Mouse (Mus musculus) liver, embryonic 15.5 days (tissue): ENCODE results near the gene Stpg1. TPM values are rescaled to one million over a fixed set of nuclear protein-coding genes. Genes with fewer than 3 reads are reported as not detected.

ENCODE experiments used
- ATAC-seq: fragments of 200-750 bp; cut with Nextera tagmentation; 2 replicates; pipeline ENCODE4 v1.8.0; 2017; ENCODE audit warnings: moderate number of reproducible peaks, mild to moderate bottlenecking, moderate library complexity; ENCODE audit not compliant: insufficient read depth
- H3K27ac ChIP-seq: fragments of 300-500 bp; sonication (generic); replicated peaks from 2 replicates; pipeline ENCODE4 v1.5.1; 2015; ENCODE audit warnings: mild to moderate bottlenecking, inconsistent platforms
- H3K27me3 ChIP-seq: fragments of 300-500 bp; sonication (generic); 2 replicates; pipeline ENCODE4 v1.6.1; 2015; ENCODE audit warnings: mild to moderate bottlenecking, inconsistent platforms
- H3K36me3 ChIP-seq: fragments of 300-500 bp; sonication (generic); replicated peaks from 2 replicates; pipeline ENCODE4 v1.6.1; 2015; ENCODE audit warnings: moderate library complexity, mild to moderate bottlenecking, inconsistent platforms
- H3K4me1 ChIP-seq: fragments of 300-500 bp; sonication (generic); replicated peaks from 2 replicates; pipeline ENCODE4 v1.6.1; 2015; ENCODE audit warnings: inconsistent platforms
- H3K4me2 ChIP-seq: fragments of 300-500 bp; sonication (generic); 2 replicates; pipeline ENCODE4 v1.6.1; 2015; ENCODE audit warnings: moderate library complexity, mild to moderate bottlenecking, inconsistent platforms
- H3K4me3 ChIP-seq: fragments of 300-500 bp; sonication (generic); replicated peaks from 2 replicates; pipeline ENCODE4 v1.5.1; 2015; ENCODE audit warnings: mild to moderate bottlenecking, inconsistent platforms
- H3K9ac ChIP-seq: fragments of 300-500 bp; sonication (generic); 2 replicates; pipeline ENCODE4 v1.6.1; 2015; ENCODE audit warnings: moderate library complexity, mild to moderate bottlenecking, inconsistent platforms
- H3K9me3 ChIP-seq: fragments of 300-500 bp; sonication (generic); replicated peaks from 2 replicates; pipeline ENCODE4 v1.6.1; 2016; ENCODE audit warnings: inconsistent platforms
- WGBS: fragments of 180-500 bp; shearing (Covaris S2); methylation state at CpG from one replicate; pipeline ENCODE4 v1.1.7; 2015; ENCODE audit warnings: mixed read lengths; ENCODE audit not compliant: insufficient replicate concordance; 5-methylcytosine and 5-hydroxymethylcytosine counted together
- polyA plus RNA-seq: library from polyadenylated mRNA; unstranded; fragments of >200 nt; fragmentation: Nextera tagmentation; extraction: Ambion mirVana; gene quantifications from 2 replicates; pipeline ENCODE4 v1.2.1, GENCODE M21; 2015

Stpg1 gene
- polyA plus RNA-seq, 1 experiment from 2014 or later, result not detected

- no peak overlapping the region for H3K9ac ChIP-seq
- peaks cover 7% of the 10 kb centered on the region for H3K4me1 ChIP-seq
- WGBS, result 33% methylated on average over 9 of the region's 9 CpGs
- H3K36me3 ChIP-seq, result no peaks in the 10 kb centered on the region
- no peak overlapping the region for H3K4me2 ChIP-seq
- H3K27me3 ChIP-seq, result peaks cover 43% of the 10 kb centered on the region
- no peaks in the 10 kb centered on the region for H3K9me3 ChIP-seq
- H3K27ac ChIP-seq, result no peak overlapping the region
- no peak for ATAC-seq
- no peak overlapping the region for H3K4me3 ChIP-seq
Observed at GRCm38 (mm10) chr4:135548521-135549077, 54.0 kb downstream of the Stpg1 start.

- Histone ChIP-seq H3K27ac (no peak overlapping the region), H3K36me3 (no peaks in the 10 kb centered on the region), H3K4me3 (no peak overlapping the region), H3K4me1 (peaks cover 7% of the 10 kb centered on the region), H3K9ac (no peak overlapping the region), H3K4me2 (no peak overlapping the region), H3K27me3 (peaks cover 37% of the 10 kb centered on the region), H3K9me3 (no peaks in the 10 kb centered on the region)
- WGBS, result 58% methylated on average over 6 of the region's 6 CpGs
- ATAC-seq, result no peak
Observed at GRCm38 (mm10) chr4:135549323-135549722, 54.7 kb downstream of the Stpg1 start.

DNA sequence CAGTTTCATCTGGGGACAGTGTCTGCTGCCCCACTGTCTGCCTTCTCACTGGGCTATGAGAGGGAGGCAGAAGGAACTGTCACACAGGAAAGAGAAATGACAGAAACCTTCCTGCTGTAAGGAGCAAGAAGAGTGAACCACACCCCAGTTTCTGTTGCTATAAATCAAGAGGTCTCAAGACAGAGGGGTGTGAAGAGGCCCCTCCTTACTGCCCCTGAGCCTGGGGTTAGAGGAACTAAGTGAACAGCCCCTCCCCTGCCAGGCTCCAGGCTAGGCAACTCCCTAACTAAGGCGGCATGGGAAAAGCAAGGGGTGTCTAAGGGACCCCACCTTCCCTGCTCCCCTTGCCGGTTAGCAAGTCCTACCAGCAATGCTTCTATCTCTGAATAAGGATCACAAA lies 69.2 kb downstream of the Stpg1 start:
- Histone ChIP-seq H3K36me3 (no peaks in the 10 kb centered on the region), H3K4me2 (no peak overlapping the region), H3K27ac (no peak overlapping the region), H3K27me3 (peaks cover 50% of the 10 kb centered on the region), H3K4me1 (no peaks in the 10 kb centered on the region; the same call in 1 of the 2 replicates), H3K9ac (no peak overlapping the region), H3K9me3 (no peaks in the 10 kb centered on the region), H3K4me3 (no peak overlapping the region)
- no peak for ATAC-seq
- 18% methylated on average over 2 of the region's 2 CpGs for WGBS

DNA sequence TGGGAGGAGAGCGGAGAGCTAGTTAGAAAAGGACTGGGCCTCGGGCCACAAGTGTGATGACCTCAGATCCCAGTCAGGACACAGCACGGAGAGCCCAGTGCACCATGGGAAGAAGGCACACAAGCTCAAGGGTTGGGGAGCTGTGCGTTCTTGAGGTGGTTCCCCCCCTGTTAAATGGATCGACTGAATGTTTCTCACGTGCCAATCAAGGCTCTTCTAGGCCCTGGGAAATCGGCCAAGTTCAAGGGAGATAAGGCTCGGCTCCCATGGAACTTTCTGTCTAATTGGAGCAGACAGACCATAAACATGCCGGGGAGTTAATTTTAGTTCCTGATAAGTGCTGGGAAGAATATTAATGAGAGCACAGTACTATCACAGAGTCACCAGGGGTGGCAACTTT lies 70.8 kb downstream of the Stpg1 start:
- H3K36me3 ChIP-seq, result no peaks in the 10 kb centered on the region
- H3K4me2 ChIP-seq, result no peak overlapping the region
- peaks cover 13% of the 10 kb centered on the region for H3K4me1 ChIP-seq
- H3K27ac ChIP-seq, result no peak overlapping the region
- ATAC-seq, result no peak
- no peaks in the 10 kb centered on the region for H3K9me3 ChIP-seq
- no peak overlapping the region for H3K4me3 ChIP-seq
- 36% methylated on average over 9 of the region's 9 CpGs for WGBS
- H3K27me3 ChIP-seq, result peaks cover 65% of the 10 kb centered on the region
- no peak overlapping the region for H3K9ac ChIP-seq

- ATAC-seq, result no peak
Observed at GRCm38 (mm10) chr4:135567042-135567441, 72.5 kb downstream of the Stpg1 start.

DNA sequence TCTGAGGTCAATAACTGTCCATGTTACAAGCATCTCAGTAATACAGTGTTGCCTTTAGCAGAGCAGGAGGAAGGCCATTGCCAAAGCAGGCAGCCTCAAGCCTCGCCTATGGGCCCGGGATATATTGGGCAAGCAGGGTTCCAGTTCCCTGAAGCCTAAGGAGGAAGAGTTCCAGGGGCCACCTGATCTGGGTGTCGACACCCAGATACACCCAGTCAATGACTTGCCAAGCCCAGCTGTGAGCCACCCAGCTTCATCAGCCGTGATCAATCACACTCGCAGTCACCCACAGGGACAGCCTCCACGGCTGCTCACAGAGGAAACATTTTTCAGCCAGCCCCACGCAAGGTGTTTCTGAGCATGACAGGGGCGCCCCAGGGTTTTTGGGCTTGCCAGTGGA lies 72.9 kb downstream of the Stpg1 start:
- Histone ChIP-seq H3K4me1 (peaks cover 13% of the 10 kb centered on the region), H3K27me3 (peaks cover 79% of the 10 kb centered on the region), H3K4me3 (no peak overlapping the region), H3K9me3 (no peaks in the 10 kb centered on the region), H3K9ac (no peak overlapping the region), H3K4me2 (no peak overlapping the region), H3K27ac (no peak overlapping the region), H3K36me3 (no peaks in the 10 kb centered on the region)
- no peak for ATAC-seq
- 32% methylated on average over 8 of the region's 8 CpGs for WGBS

More at GRCm38 (mm10) chr4:135567042-135567441, 72.5 kb downstream of the Stpg1 start:
- Histone ChIP-seq H3K4me1 (peaks cover 13% of the 10 kb centered on the region), H3K27ac (no peak overlapping the region), H3K9me3 (no peaks in the 10 kb centered on the region), H3K9ac (no peak overlapping the region), H3K36me3 (no peaks in the 10 kb centered on the region), H3K4me3 (no peak overlapping the region), H3K4me2 (no peak overlapping the region), H3K27me3 (peaks cover 75% of the 10 kb centered on the region)
- WGBS, result 29% methylated on average over 11 of the region's 11 CpGs

GRCm38 (mm10) chr4:135569201-135569600 lies 74.6 kb downstream of the Stpg1 start:
- ATAC-seq, result no peak
- WGBS, result 5% methylated on average over 11 of the region's 11 CpGs
- Histone ChIP-seq H3K4me2 (peak overlapping the region; percentile 53; the same call in 1 of the 2 replicates), H3K4me3 (no peak overlapping the region), H3K27ac (no peak overlapping the region), H3K4me1 (peaks cover 13% of the 10 kb centered on the region), H3K9ac (no peak overlapping the region), H3K27me3 (peaks cover 92% of the 10 kb centered on the region), H3K36me3 (no peaks in the 10 kb centered on the region), H3K9me3 (no peaks in the 10 kb centered on the region)

GRCm38 (mm10) chr4:135570152-135571036 lies 75.8 kb downstream of the Stpg1 start:
- Histone ChIP-seq H3K27ac (no peak overlapping the region), H3K9me3 (no peaks in the 10 kb centered on the region), H3K9ac (no peak overlapping the region), H3K27me3 (peaks cover 92% of the 10 kb centered on the region), H3K4me2 (peak overlapping the region; percentile 53), H3K4me1 (peaks cover 13% of the 10 kb centered on the region), H3K4me3 (peak overlapping the region; percentile 30), H3K36me3 (no peaks in the 10 kb centered on the region)
- ATAC-seq, result no peak
- WGBS, result 12% methylated on average over 32 of the region's 32 CpGs

DNA sequence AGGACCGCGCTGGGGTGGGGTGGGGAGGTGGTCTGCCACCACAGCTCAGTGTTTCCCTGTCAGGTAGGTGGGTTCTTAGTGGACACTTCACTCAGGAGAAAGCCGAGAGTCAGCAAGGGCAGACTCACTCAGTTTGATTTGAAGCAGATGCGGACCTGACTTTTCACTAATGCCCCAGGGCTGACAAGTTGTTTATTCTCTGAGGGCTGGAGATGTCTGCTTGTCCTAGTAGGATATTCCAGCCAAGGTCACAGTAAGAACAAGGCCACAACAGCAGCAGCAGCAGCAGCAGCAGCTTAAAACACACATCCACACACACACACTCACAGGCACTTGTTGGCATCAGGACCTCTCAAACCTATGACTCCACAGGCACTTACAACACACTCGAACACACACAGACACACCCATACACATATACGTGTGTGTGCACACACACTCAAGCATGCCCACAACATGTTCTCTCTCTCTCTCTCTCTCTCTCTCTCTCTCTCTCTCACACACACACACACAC lies 76.5 kb downstream of the Stpg1 start:
- H3K36me3 ChIP-seq, result no peaks in the 10 kb centered on the region
- no peaks in the 10 kb centered on the region for H3K9me3 ChIP-seq
- no peak overlapping the region for H3K4me2 ChIP-seq
- no peak for ATAC-seq
- no peak overlapping the region for H3K4me3 ChIP-seq
- WGBS, result 46% methylated on average over 6 of the region's 6 CpGs
- H3K9ac ChIP-seq, result no peak overlapping the region
- no peak overlapping the region for H3K27ac ChIP-seq
- peaks cover 99% of the 10 kb centered on the region for H3K27me3 ChIP-seq
- H3K4me1 ChIP-seq, result peaks cover 13% of the 10 kb centered on the region

DNA sequence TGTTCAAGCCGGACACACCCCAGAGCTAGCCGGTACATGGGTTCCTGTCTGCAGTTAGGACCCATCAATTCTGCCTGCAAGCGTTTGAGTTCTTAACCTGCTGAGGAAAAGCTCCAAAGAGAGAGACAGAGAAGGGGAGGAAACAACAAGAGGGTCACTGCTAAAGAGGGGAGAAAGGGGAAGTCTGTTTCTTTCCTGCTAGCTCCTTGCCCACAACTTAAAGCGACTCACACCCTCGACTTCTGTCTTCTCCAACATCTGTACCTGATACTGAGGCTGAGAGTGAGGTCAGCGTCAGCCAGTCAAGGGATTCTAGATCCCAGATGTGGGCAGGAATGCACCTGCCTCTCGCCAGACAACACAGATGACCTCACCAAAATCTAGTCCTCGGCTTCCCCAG lies 77.7 kb downstream of the Stpg1 start:
- Histone ChIP-seq H3K27ac (no peak overlapping the region), H3K4me3 (no peak overlapping the region), H3K9ac (no peak overlapping the region), H3K36me3 (no peaks in the 10 kb centered on the region), H3K9me3 (no peaks in the 10 kb centered on the region), H3K4me1 (peaks cover 13% of the 10 kb centered on the region), H3K27me3 (peaks cover 99% of the 10 kb centered on the region), H3K4me2 (no peak overlapping the region)
- 6% methylated on average over 8 of the region's 8 CpGs for WGBS
- no peak for ATAC-seq

DNA sequence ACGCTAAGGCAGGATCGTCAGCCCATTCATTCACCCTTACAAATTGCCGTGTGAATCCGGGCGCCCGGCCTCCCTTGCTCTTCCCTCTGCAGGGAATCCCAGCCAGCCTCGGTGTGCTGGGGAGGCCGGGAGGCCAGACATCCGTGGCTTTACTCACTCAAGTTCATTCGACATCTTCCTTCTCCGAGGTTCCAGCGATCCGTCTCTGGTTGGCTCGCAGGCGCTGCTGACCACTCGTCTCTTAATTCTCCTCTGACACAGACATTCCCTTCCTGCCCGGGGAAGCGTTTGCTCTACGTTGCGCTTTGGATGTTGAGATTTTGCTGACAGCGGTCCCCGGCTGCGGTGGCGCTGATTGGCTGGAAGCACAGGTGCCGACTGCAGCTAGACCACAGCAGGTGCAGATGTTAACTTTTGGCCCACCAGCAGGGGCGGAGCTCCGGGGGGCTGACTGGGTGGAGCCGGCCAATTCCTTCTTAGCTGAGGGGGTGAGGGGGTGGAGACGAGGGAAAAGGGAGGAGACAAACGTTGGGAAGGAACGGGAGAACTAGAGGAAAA lies 78.7 kb downstream of the Stpg1 start, which contains the start of gene Grhl3:
Gene Grhl3, minus strand, starts transcription at position 380 of the 558 bp plus-strand sequence.
- H3K4me2 ChIP-seq, result peak within 1 kb of the TSS; percentile 23
- H3K9ac ChIP-seq, result no peak within 1 kb of the TSS
- peaks cover 93% of the 10 kb centered on the region for H3K27me3 ChIP-seq
- H3K27ac ChIP-seq, result no peak within 1 kb of the TSS
- H3K36me3 ChIP-seq, result no peaks in the 10 kb centered on the region
- H3K9me3 ChIP-seq, result no peaks in the 10 kb centered on the region
- no peak for ATAC-seq
- H3K4me1 ChIP-seq, result peaks cover 13% of the 10 kb centered on the region
- under 1% methylated on average over 31 of the region's 31 CpGs for WGBS
- no peak within 1 kb of the TSS; the same call in 1 of the 2 replicates for H3K4me3 ChIP-seq
